Comparison of ENCODE assay signal across 13 mouse cellular contexts in the genomic region with DNA sequence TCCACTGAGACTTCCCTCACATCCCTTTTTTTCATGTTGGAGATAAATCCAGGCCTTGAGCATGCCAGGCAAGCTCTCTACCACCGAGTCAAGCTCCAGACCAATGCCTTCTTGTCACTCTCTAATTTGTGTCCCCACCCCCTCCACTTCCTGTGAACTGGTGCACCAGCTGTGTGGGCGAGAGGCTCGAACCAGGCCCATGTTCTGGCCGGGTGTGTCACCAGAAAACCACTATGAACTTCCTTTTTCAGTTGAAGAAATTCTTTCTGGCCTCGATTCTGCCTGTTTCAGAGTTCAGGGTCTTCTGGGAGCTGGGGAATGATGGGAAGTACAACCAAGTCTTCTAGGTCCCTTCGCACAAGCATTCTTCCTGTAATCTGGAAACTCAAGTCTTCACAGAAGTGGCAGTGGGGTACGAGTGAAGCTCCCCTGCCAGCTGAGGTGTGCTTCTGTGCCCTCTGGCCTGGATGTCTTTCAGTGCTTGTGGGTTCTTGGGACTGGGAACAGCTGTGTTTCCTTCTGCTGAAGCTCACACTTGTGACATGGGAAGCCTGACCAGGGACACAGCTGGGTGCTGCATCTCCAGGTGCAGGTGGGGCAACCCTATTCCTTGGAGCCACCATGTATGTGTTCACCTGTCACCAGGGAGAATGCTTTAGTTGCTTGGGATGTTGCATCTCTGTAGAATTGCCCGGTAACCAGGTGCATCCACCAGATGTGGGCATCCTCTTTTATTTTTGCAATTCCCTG. TPM values are rescaled to one million over a fixed set of nuclear protein-coding genes. Genes with fewer than 3 reads are reported as not detected.
A peak's percentile ranks its signal among the peaks of the same experiment; 100 is the strongest.
DNase-seq lines count a peak whose midpoint lies in the region; ATAC-seq and TF ChIP-seq lines count a peak whose summit lies in the region.
"Had no signal": no experiment of that assay in that cellular context is flagged by ENCODE, and none has a peak within 500 bp of the region (broad histone marks: within the 10 kb centered on the region; RNA-seq: fewer than 3 reads in every experiment).

No protein-coding gene starts in this region.

- intact Hi-C loops in left cerebral cortex, postnatal 14 days (cut with DNase I) = no loop called here

- H3K4me3 ChIP-seq in liver, embryonic 12.5 days = no peak overlapping the region
- H3K4me3 ChIP-seq in spleen, adult 2 months (ENCODE audit: extremely low read depth, insufficient read depth, insufficient read length) = no peak overlapping the region
- H3K4me3 ChIP-seq: embryonic facial prominence, embryonic 15.5 days; heart, adult 2 months had no signal

- peaks cover 47% of the 10 kb centered on the region for H3K4me1 ChIP-seq in liver, embryonic 12.5 days
- H3K4me1 ChIP-seq in spleen, adult 2 months (ENCODE audit: control insufficient read depth, insufficient read depth, insufficient read length) = peaks cover 19% of the 10 kb centered on the region

- TF ChIP-seq CTCF in spleen, adult 2 months (IDR thresholded peaks at IDR 0.05; ENCODE audit: extremely low read depth, insufficient read depth, insufficient read length, insufficient replicate concordance) = no peak

- WGBS in liver, embryonic 12.5 days (ENCODE audit: insufficient replicate concordance) = 29% methylated on average over 8 of the region's 8 CpGs
- WGBS in spleen, adult 2 months = 11% methylated on average over 8 of the region's 8 CpGs

- peak; percentile 83 for DNase-seq in 416B (ENCODE audit: low read depth)
- DNase-seq in CD4-positive, CD25-positive, alpha-beta regulatory T cell, adult 2 months (ENCODE audit: low read depth, low spot score) = peak; percentile 85
- peak; percentile 64 to 83 for DNase-seq in spleen, adult 2 months (ENCODE audit: low read depth in 1 of 2, low spot score in 2 of 2)
- DNase-seq in right cerebral cortex, adult 2 months (ENCODE audit: low spot score in 2 of 2) = no peak
- no peak for DNase-seq in left cerebral cortex, postnatal 14 days (ENCODE audit: low spot score in 2 of 2)
- DNase-seq in left cerebral cortex, adult 11 months (ENCODE audit: low spot score) = no peak
- DNase-seq: cerebellum, adult 18-20 months; kidney, adult 18-20 months; midbrain, embryonic 14.5 days had no signal

- H3K27me3 ChIP-seq in liver, embryonic 12.5 days (replicated peaks) = no peaks in the 10 kb centered on the region
- H3K27me3 ChIP-seq in spleen, adult 2 months (ENCODE audit: control insufficient read depth, insufficient read depth, low read length) = no peaks in the 10 kb centered on the region
- H3K27me3 ChIP-seq: embryonic facial prominence, embryonic 15.5 days had no signal

- no peaks in the 10 kb centered on the region for H3K36me3 ChIP-seq in liver, embryonic 12.5 days
- H3K36me3 ChIP-seq in spleen, adult 2 months (ENCODE audit: control insufficient read depth, insufficient read depth, low read length) = no peaks in the 10 kb centered on the region
- H3K36me3 ChIP-seq: embryonic facial prominence, embryonic 15.5 days had no signal

- H3K4me2 ChIP-seq in liver, embryonic 12.5 days = no peak overlapping the region
- H3K4me2 ChIP-seq: embryonic facial prominence, embryonic 15.5 days had no signal

- no peak overlapping the region for H3K9ac ChIP-seq in liver, embryonic 12.5 days
- H3K9ac ChIP-seq: embryonic facial prominence, embryonic 15.5 days had no signal

- 0 out of 2 replicates have a peak overlapping the region, but pooled peaks have one; percentile 34 for H3K27ac ChIP-seq in liver, embryonic 12.5 days
- peak overlapping the region; percentile 97 for H3K27ac ChIP-seq in spleen, adult 2 months (ENCODE audit: insufficient read depth, low read length)
- H3K27ac ChIP-seq: embryonic facial prominence, embryonic 15.5 days; heart, adult 2 months had no signal

- no peak for TF ChIP-seq POLR2A in spleen, adult 2 months (IDR thresholded peaks at IDR 0.05; ENCODE audit: low read depth, low read length)

- ATAC-seq in liver, embryonic 12.5 days = no peak

- no peaks in the 10 kb centered on the region for H3K9me3 ChIP-seq in liver, embryonic 12.5 days (replicated peaks)
- H3K9me3 ChIP-seq: embryonic facial prominence, embryonic 15.5 days had no signal

RNA-seq across cellular contexts. Expression of gene Gm10643, which starts 0.9 kb away (rescaled TPM):
- 0.27 and 0.30 TPM in 2 replicates for polyA plus RNA-seq in liver, embryonic 12.5 days (2016; fragmentation: Nextera tagmentation; extraction: Ambion mirVana)
- 0.35 and 0.43 TPM in 2 replicates for polyA plus RNA-seq in spleen, adult 2 months (2012; rRNA removed)
- total RNA-seq in left cerebral cortex, postnatal 14 days (2021) = 1 to 10 TPM; 3.9 to 4.0 TPM

RNA-seq across cellular contexts. Expression of gene Rfx1, which starts 2.6 kb away (rescaled TPM):
- 4.1 and 4.2 TPM in 2 replicates for polyA plus RNA-seq in liver, embryonic 12.5 days (2016; fragmentation: Nextera tagmentation; extraction: Ambion mirVana)
- 45.6 and 58.3 TPM in 2 replicates for polyA plus RNA-seq in spleen, adult 2 months (2012; rRNA removed)
- total RNA-seq in left cerebral cortex, postnatal 14 days (2021) = 10 to 100 TPM; 18.5 to 21.1 TPM

RNA-seq across cellular contexts. Expression of gene Rln3, which starts 19.2 kb away (rescaled TPM):
- not detected in 2 replicates for polyA plus RNA-seq in liver, embryonic 12.5 days (2016; fragmentation: Nextera tagmentation; extraction: Ambion mirVana)
- polyA plus RNA-seq in spleen, adult 2 months (2012; rRNA removed) = 3.8 and 5.3 TPM in 2 replicates
- not detected for total RNA-seq in left cerebral cortex, postnatal 14 days (2021)
- total RNA-seq: heart, adult 2 months; left cerebral cortex, postnatal 36 days had no signal
- polyA plus RNA-seq: embryonic facial prominence, embryonic 15.5 days; heart, adult 2 months had no signal

RNA-seq across cellular contexts. Expression of gene Il27ra, which starts 21.6 kb away (rescaled TPM):
- 1.5 and 1.6 TPM in 2 replicates for polyA plus RNA-seq in liver, embryonic 12.5 days (2016; fragmentation: Nextera tagmentation; extraction: Ambion mirVana)
- polyA plus RNA-seq in spleen, adult 2 months (2012; rRNA removed) = 69.5 and 70.0 TPM in 2 replicates
- 1 to 10 TPM in 1 of 2 experiments, under 1 TPM in 1; 0.63 to 1.4 TPM for total RNA-seq in left cerebral cortex, postnatal 14 days (2021)

RNA-seq across cellular contexts. Expression of gene Dcaf15, which starts 40.5 kb away (rescaled TPM):
- 5.9 and 6.4 TPM in 2 replicates for polyA plus RNA-seq in liver, embryonic 12.5 days (2016; fragmentation: Nextera tagmentation; extraction: Ambion mirVana)
- 64.1 and 87.6 TPM in 2 replicates for polyA plus RNA-seq in spleen, adult 2 months (2012; rRNA removed)
- total RNA-seq in left cerebral cortex, postnatal 14 days (2021) = 10 to 100 TPM; 21.2 to 21.5 TPM

Comparison
In these comparisons a context has a peak if more than half of its experiments do, and no peak if none do; other contexts are left out.
1. DNase-seq: peak in 416B (single experiment), CD4-positive, CD25-positive, alpha-beta regulatory T cell, adult 2 months (single experiment) and spleen, adult 2 months (2 of 2); none in right cerebral cortex, adult 2 months (0 of 2), left cerebral cortex, postnatal 14 days (0 of 2) and left cerebral cortex, adult 11 months (single experiment).